Mouse (Mus musculus) forebrain, embryonic 10.5 days (tissue): ENCODE results near the gene Gm16181. TPM values are rescaled to one million over a fixed set of nuclear protein-coding genes. Genes with fewer than 3 reads are reported as not detected.

ENCODE experiments used
- DNase-seq: peaks from one replicate; pipeline ENCODE4 v3.0.0-alpha.2; 2017; ENCODE audit warnings: low spot score; ENCODE audit errors: extremely low spot score
- H3K27ac ChIP-seq: fragments of 300-500 bp; sonication (generic); 2 replicates; pipeline ENCODE4 v1.5.1; 2016; ENCODE audit warnings: mild to moderate bottlenecking
- H3K27me3 ChIP-seq: fragments of 300-500 bp; sonication (generic); 2 replicates; pipeline ENCODE4 v1.6.1; 2016; ENCODE audit warnings: mild to moderate bottlenecking; ENCODE audit not compliant: poor library complexity, severe bottlenecking
- H3K36me3 ChIP-seq: fragments of 300-500 bp; sonication (generic); replicated peaks from 2 replicates; pipeline ENCODE4 v1.6.1; 2016; ENCODE audit warnings: mild to moderate bottlenecking, moderate library complexity
- H3K4me1 ChIP-seq: fragments of 300-500 bp; sonication (generic); 2 replicates; pipeline ENCODE4 v1.6.1; 2016
- H3K4me3 ChIP-seq: fragments of 300-500 bp; sonication (generic); 2 replicates; pipeline ENCODE4 v1.5.1; 2016; ENCODE audit warnings: mild to moderate bottlenecking, moderate library complexity
- H3K9me3 ChIP-seq: fragments of 300-500 bp; sonication (generic); 2 replicates; pipeline ENCODE4 v1.6.1; 2016; ENCODE audit warnings: mild to moderate bottlenecking, moderate library complexity
- WGBS: fragments of 180-500 bp; shearing (Covaris S2); methylation state at CpG from one replicate; pipeline ENCODE4 v1.1.7; 2016; 5-methylcytosine and 5-hydroxymethylcytosine counted together
- polyA plus RNA-seq: library from polyadenylated mRNA; unstranded; fragments of >200 nt; fragmentation: Nextera tagmentation; extraction: Ambion mirVana; gene quantifications from 2 replicates; pipeline ENCODE4 v1.2.1, GENCODE M21; 2016

The Gm16181 gene
- polyA plus RNA-seq, 1 experiment from 2014 or later, result not detected

GRCm38 (mm10) chr17:35187959-35188610 lies 32.5 kb upstream of the Gm16181 start, which contains the start of gene Lst1:
Gene Lst1, minus strand, starts transcription at chr17:35188439.
- no peaks in the 10 kb centered on the region for H3K27me3 ChIP-seq
- 0 out of 2 replicates have a peak within 1 kb of the TSS, but pooled peaks have one; percentile 53 for H3K27ac ChIP-seq
- H3K36me3 ChIP-seq, result no peaks in the 10 kb centered on the region
- H3K4me3 ChIP-seq, result no peak within 1 kb of the TSS
- H3K4me1 ChIP-seq, result peaks cover 27% of the 10 kb centered on the region
- DNase-seq, result no peak
- no peaks in the 10 kb centered on the region for H3K9me3 ChIP-seq
- 80% methylated on average over 7 of the region's 7 CpGs for whole genome bisulfite sequencing

- Histone ChIP-seq H3K36me3 (no peaks in the 10 kb centered on the region), H3K4me1 (peaks cover 30% of the 10 kb centered on the region), H3K27ac (0 out of 2 replicates have a peak overlapping the region, but pooled peaks have one; percentile 15), H3K27me3 (peaks cover 10% of the 10 kb centered on the region), H3K4me3 (no peak overlapping the region), H3K9me3 (no peaks in the 10 kb centered on the region)
- DNase-seq, result no peak
- 65% methylated on average over 1 of the region's 1 CpGs for WGBS
These were observed 31.4 kb upstream of the Gm16181 start for GRCm38 (mm10) chr17:35189186-35189585.

- peaks cover 19% of the 10 kb centered on the region for H3K27me3 ChIP-seq
- no peak overlapping the region for H3K4me3 ChIP-seq
- no peak overlapping the region for H3K27ac ChIP-seq
- 76% methylated on average over 4 of the region's 4 CpGs for WGBS
- H3K36me3 ChIP-seq, result no peaks in the 10 kb centered on the region
- H3K4me1 ChIP-seq, result peaks cover 34% of the 10 kb centered on the region
- DNase-seq, result no peak
- H3K9me3 ChIP-seq, result no peaks in the 10 kb centered on the region
These were observed 30.5 kb upstream of the Gm16181 start for GRCm38 (mm10) chr17:35190096-35190495.

- no peaks in the 10 kb centered on the region for H3K36me3 ChIP-seq
- no peak overlapping the region for H3K4me3 ChIP-seq
- 67% methylated on average over 2 of the region's 2 CpGs for WGBS
- no peak overlapping the region for H3K27ac ChIP-seq
- DNase-seq, result no peak
- H3K9me3 ChIP-seq, result no peaks in the 10 kb centered on the region
- peaks cover 31% of the 10 kb centered on the region for H3K4me1 ChIP-seq
- peaks cover 35% of the 10 kb centered on the region for H3K27me3 ChIP-seq
These were observed 28.9 kb upstream of the Gm16181 start for GRCm38 (mm10) chr17:35191723-35192122.

GRCm38 (mm10) chr17:35192924-35193323 lies 27.7 kb upstream of the Gm16181 start:
- Histone ChIP-seq H3K27me3 (peaks cover 47% of the 10 kb centered on the region), H3K27ac (no peak overlapping the region), H3K4me3 (no peak overlapping the region), H3K36me3 (no peaks in the 10 kb centered on the region), H3K9me3 (no peaks in the 10 kb centered on the region), H3K4me1 (peaks cover 29% of the 10 kb centered on the region)
- DNase-seq, result no peak
- 89% methylated on average over 5 of the region's 5 CpGs for WGBS

- Histone ChIP-seq H3K27me3 (peaks cover 57% of the 10 kb centered on the region), H3K4me1 (peaks cover 35% of the 10 kb centered on the region), H3K4me3 (peak within 1 kb of the TSS; percentile 57), H3K9me3 (no peaks in the 10 kb centered on the region), H3K27ac (no peak within 1 kb of the TSS), H3K36me3 (no peaks in the 10 kb centered on the region)
- DNase-seq, result no peak
- 77% methylated on average over 28 of the region's 28 CpGs for WGBS
These were observed 26.5 kb upstream of the Gm16181 start, which contains the start of gene Ltb for GRCm38 (mm10) chr17:35193881-35194843. Gene Ltb, plus strand, starts transcription at chr17:35194439.

- no peaks in the 10 kb centered on the region for H3K36me3 ChIP-seq
- H3K27ac ChIP-seq, result peak overlapping the region; percentile 70
- peaks cover 63% of the 10 kb centered on the region for H3K27me3 ChIP-seq
- H3K4me1 ChIP-seq, result peaks cover 32% of the 10 kb centered on the region
- peak overlapping the region; percentile 57 for H3K4me3 ChIP-seq
- 49% methylated on average over 19 of the region's 19 CpGs for WGBS
- DNase-seq, result no peak
- H3K9me3 ChIP-seq, result no peaks in the 10 kb centered on the region
These were observed 25.6 kb upstream of the Gm16181 start for GRCm38 (mm10) chr17:35194844-35195630.

- WGBS, result 2% methylated on average over 66 of the region's 66 CpGs
- DNase-seq, result peak; percentile 75
- H3K36me3 ChIP-seq, result no peaks in the 10 kb centered on the region
- H3K4me1 ChIP-seq, result peaks cover 32% of the 10 kb centered on the region
- peak overlapping the region; percentile 70 for H3K27ac ChIP-seq
- peak overlapping the region; percentile 57 for H3K4me3 ChIP-seq
- no peaks in the 10 kb centered on the region for H3K9me3 ChIP-seq
- peaks cover 70% of the 10 kb centered on the region for H3K27me3 ChIP-seq
These were observed 24.9 kb upstream of the Gm16181 start for GRCm38 (mm10) chr17:35195631-35196320.

GRCm38 (mm10) chr17:35196321-35196641 lies 24.4 kb upstream of the Gm16181 start:
- Histone ChIP-seq H3K9me3 (no peaks in the 10 kb centered on the region), H3K36me3 (no peaks in the 10 kb centered on the region), H3K4me3 (peak overlapping the region; percentile 57), H3K4me1 (peaks cover 32% of the 10 kb centered on the region), H3K27ac (no peak overlapping the region), H3K27me3 (peaks cover 75% of the 10 kb centered on the region)
- WGBS, result 36% methylated on average over 9 of the region's 9 CpGs
- DNase-seq, result no peak

- no peak for DNase-seq
- H3K9me3 ChIP-seq, result no peaks in the 10 kb centered on the region
- peaks cover 83% of the 10 kb centered on the region for H3K27me3 ChIP-seq
- no peak overlapping the region for H3K4me3 ChIP-seq
- H3K27ac ChIP-seq, result no peak overlapping the region
- H3K36me3 ChIP-seq, result no peaks in the 10 kb centered on the region
- H3K4me1 ChIP-seq, result peaks cover 32% of the 10 kb centered on the region
- 54% methylated on average over 6 of the region's 6 CpGs for WGBS
These were observed 23.5 kb upstream of the Gm16181 start for GRCm38 (mm10) chr17:35197126-35197525.

GRCm38 (mm10) chr17:35198029-35198428 lies 22.6 kb upstream of the Gm16181 start:
- Histone ChIP-seq H3K27ac (no peak overlapping the region), H3K9me3 (no peaks in the 10 kb centered on the region), H3K4me3 (no peak overlapping the region), H3K27me3 (peaks cover 92% of the 10 kb centered on the region), H3K4me1 (peaks cover 32% of the 10 kb centered on the region), H3K36me3 (no peaks in the 10 kb centered on the region)
- WGBS, result 55% methylated on average over 7 of the region's 7 CpGs
- DNase-seq, result no peak

- 25% methylated on average over 8 of the region's 8 CpGs for WGBS
- H3K27me3 ChIP-seq, result peaks cover 94% of the 10 kb centered on the region
- H3K4me3 ChIP-seq, result no peak overlapping the region
- no peaks in the 10 kb centered on the region for H3K9me3 ChIP-seq
- H3K27ac ChIP-seq, result no peak overlapping the region
- peaks cover 31% of the 10 kb centered on the region for H3K4me1 ChIP-seq
- no peak for DNase-seq
- no peaks in the 10 kb centered on the region for H3K36me3 ChIP-seq
These were observed 21.7 kb upstream of the Gm16181 start for GRCm38 (mm10) chr17:35198946-35199345.
